Mouse (Mus musculus) layer of hippocampus, adult 9-10 months (tissue): Measurements from ENCODE around the gene 6030468B19Rik.
"Not testable (repeated sequence)": the region's sequence is repeated elsewhere in the genome, so short reads cannot be mapped to it uniquely, and the experiment has no call there.

ENCODE experiments used
- DNase-seq: peaks from one replicate; pipeline ENCODE4 v3.0.0; 2022; ENCODE audit warnings: low spot score

Gene 6030468B19Rik

DNA sequence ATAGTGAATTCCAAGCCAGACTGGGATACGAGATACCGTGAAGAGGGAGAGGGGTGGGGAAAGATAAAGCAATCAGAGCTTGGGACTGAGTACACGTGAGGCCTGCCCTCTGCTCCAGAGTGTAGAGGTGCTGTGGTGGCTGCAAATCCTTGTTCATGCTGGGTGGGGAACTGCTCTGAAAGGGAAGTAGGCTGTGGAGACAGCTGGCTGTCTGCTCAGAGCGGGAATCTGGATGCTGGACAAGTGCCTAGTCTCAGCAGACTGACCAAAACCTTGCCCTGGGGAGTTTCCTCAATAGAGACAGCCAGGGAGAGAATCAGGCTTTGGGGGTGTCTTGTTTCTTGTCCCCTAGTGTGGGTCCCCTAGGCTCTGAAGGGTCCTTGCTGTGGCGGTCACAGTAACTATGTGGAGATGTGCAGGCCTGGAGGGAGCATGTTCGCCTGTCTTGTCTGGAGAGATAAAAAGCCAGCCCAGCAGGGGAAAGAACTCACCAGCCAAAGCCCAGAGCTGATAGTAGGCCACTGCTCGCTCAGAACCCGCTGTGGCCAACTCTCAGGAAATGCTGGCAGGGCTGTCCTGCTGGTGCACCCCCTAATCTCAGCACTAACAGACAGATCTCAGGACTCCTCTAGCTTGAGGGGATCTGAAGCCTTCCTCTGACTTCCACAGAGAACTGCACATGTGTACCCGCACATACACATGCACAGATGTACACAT is 31.6 kb downstream of the 6030468B19Rik start:
- DNase-seq, result no peak

DNA sequence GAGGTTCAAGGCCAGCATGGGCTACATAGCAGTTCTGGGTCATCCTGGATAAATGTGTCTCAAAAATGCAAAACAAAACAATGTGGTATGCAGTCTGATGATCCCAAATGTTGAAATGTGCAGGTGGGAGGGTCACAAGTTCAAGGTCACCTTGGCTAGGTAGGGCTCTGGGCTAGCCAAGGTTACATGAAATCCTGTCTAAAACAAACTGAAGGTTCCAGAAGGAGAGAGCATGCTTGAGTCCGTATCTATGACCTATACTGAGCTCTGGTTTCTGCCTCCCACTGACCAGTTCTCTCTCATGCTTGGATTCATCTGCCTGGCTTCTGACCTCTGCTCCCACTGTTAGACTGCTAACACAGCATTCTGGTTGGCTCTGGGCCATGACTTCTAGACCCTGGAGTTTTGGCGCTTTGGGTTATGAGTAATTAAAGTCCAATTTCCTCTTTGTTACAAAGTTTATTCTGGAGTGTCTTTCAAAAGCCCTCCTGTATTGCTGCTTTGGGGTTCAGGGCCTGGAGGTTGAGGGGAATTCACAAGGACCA is 32.3 kb downstream of the 6030468B19Rik start:
- DNase-seq, result no peak

DNA sequence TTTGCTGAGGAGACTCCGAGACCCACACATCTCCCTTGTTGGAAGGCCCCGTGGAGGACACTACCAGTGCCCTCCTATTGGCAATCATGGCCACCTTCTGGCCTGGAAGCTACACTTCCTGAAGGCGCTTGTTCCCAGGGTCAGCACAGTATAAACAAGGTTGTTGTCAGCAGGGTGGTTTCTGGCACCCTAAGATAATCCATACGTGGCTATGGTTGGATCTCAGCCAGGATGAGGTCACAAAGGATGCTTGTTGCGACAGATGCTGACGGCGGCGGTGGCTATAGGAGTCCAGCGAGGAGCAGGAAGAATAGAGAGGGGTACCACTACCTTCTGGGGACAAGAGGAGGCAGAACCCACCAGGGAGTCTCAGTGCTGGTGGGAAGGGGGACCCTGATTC is 32.9 kb downstream of the 6030468B19Rik start:
- DNase-seq, result no peak

DNA sequence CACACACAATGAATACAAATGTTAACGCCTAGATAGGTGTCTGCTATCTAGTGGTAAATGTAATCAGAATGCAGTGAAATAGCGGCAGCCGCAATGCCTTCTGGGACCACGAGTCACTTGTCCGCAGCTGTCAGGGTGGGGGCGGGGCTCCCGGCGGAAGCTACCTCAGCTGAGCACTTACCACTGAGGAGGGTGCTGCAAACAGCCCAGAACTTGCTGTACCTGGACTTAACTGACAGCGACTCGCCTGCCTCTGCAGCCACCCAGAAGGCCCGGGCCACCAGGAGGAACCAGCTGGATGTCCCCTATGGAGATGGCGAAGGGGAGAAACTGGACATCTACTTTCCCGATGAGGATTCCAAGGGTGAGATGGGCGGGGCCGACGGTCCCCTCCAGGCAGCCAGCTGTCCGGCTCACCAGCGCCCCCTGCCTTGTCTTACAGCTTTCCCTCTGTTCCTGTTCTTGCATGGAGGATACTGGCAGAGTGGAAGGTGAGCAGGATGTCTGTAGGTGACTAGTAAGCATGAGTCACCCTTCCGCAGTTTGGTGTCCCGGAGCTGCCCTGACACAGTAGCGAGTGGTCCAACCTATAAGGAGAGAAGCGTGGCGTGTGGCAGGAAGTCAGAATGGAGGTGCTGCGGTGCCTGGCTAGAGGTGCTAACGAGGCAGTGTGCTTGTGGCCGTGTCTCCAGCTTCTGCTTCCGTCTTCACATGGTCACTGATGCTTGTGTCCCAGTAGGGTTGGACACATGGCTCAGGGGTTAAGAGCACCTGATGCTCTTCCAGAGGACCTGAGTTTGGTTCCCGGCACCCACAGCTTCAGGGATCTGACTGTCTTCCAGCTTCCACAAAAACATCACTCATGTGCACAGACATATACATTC is 34.9 kb downstream of the 6030468B19Rik start:
- no peak for DNase-seq

DNA sequence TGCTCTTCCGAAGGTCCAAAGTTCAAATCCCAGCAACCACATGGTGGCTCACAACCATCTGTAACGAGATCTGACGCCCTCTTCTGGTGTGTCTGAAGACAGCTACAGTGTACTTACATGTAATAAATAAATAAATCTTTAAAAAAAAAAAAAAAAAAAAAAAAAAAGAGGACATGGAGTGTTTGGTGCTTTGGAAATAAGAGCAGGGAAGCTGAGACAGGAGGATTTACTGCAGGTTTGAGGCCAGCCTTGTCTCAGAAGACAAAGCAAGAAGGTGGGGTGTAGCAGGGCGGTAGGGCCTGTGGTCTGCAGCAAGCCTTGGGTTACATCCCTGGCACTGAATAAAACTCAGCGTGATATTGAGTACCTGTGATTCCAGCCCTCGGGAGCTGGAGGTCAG is 36.0 kb downstream of the 6030468B19Rik start:
- not testable (repeated sequence) for DNase-seq

DNA sequence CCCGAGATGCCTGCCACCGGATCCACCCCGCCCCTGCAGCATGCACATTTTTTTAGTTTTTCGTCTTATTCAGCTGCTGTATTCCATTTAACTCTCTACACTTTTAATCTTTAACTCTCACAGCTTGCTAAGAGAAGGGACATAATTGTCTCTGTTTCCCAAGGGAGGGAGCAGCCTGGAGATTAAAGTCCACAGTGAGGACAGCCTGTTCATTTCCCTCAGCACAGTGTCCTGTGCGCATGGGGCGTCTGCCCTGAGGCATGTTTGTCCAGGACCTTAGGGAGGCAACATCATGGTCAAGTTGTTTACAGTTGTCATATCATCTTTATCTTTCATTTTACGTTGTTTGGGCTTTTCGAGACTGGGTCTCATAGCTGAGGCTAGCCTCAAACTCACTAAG is 36.6 kb downstream of the 6030468B19Rik start:
- no peak for DNase-seq

DNA sequence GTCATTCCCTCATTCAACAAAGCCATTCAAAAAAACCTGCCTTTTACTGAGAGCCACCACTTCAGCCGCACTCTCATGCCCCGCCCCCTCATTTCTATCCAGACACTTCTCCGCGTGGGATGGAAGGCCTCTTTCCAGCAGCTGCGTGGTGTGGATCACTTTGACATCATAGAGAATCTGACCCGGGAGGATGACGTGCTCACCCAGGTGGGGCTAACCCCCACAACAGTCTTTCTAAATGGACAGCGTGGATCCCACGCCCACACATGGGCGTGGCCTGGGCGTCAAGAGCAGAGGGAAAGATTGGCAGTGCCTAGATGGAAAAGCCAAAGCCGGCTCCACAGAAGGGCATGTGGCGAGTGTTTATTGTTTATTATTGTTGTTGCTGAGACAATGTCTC is 38.8 kb downstream of the 6030468B19Rik start:
- no peak for DNase-seq

DNA sequence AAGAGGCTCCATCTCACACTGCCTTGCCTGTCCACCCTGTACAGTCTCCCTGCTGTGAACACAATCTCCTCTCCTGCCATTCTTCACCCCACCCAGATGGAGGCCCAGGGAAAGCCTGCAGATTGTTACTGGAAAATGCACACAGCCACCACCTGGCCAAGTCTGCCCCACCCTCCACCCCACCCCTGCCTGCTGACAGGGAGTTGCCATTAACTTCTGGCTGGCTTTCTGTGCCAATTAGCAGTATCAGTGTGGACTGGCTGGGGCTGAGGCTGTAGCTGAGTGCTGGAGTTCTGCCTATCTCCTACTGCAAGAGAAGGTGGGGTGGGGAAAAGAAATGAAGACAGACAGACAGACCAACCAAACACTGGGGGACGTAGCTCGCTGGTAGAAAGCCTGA is 41.1 kb downstream of the 6030468B19Rik start:
- no peak for DNase-seq

DNA sequence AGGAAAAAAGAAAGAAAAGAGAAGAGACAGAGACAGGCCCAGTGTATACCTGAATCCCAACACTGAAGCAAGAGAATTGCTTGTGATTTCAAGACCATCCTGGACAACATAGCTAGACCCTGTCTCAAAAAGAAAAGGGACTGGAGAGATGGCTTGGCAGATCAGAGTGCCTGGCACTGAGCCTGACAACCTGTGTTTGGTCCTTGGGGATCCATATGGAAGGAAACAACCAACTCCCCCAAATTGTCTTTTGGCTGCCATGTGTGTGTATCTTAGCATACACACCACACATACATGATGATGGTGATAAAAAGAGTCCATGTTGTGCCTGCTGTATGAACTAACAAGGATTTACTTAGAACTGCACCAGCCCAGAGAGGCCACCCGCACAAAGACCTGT is 41.6 kb downstream of the 6030468B19Rik start:
- DNase-seq, result no peak

DNA sequence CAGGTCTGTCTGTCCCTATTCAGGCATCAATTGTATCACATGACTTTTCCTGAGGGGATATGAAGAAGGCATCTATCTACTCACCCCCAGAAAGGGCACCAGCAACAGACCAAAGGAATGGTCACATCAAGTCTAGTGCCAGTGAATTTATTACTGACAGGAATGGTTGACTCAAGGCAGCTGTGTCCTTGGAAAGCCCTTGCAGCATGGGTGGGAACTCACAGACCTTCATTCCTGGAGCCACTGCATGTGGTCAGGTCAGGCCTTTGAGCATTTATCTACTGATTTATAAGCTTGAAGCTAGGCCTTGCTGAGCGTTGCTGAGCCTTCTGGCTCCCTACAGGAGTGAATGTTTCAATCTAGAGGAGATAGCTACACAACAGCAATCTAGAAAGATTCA is 43.5 kb downstream of the 6030468B19Rik start:
- no peak for DNase-seq

DNA sequence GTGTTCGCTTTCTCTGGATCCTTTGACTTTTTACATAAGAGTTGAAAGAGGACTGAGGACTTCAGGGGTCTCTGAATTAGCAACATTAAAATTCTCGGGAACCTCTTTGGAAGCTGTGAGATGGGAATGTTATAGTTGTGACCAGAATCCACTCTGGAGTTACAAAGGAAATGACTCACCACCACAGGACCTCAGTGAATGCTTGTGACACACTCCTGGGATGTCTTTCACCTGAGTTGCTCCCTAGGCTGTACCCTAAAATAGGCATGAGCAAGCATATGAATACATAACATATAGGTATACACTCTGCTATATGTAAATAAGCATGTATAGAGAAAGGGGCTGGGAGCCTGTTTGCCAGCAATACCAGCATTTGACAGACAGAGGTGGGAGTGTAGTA is 46.0 kb downstream of the 6030468B19Rik start:
- DNase-seq, result no peak

DNA sequence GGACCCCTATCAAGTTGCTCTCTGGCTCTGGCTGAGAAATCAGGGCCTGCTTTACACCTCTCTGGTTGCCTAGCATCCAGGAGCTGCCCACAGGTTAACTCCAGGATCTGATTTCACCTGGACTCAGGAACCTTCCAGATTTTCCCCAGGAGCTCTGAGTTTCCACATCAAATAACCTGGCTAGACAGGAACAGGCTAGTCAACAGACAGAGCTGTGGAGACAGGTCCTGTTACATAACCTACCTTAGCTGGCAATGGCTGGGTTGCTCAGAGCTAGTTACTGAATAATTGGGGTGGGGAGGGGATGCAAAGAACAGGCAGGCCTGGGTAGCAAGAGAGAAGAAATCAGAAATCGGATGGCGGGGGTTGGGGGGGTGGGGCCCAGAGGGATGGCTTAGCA is 47.5 kb downstream of the 6030468B19Rik start:
- no peak for DNase-seq

DNA sequence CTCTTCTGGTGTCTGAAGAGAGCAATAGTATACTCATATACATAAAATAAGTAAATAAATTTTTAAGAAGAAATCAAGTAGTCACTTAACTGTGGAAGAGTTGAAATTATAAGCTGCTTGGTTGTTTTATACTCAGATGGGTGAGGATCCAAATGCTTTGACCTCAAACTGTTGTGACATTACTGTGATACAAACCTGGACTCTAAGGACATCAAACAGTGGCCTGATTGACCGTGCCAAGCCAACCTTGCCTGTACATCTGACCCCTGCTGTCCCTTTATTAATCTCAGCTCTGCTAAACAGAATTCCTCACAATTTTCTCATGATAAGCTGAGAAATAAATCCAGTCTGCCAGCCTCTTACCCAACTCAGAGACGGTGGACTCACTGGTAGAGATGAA is 48.2 kb downstream of the 6030468B19Rik start:
- DNase-seq, result no peak

DNA sequence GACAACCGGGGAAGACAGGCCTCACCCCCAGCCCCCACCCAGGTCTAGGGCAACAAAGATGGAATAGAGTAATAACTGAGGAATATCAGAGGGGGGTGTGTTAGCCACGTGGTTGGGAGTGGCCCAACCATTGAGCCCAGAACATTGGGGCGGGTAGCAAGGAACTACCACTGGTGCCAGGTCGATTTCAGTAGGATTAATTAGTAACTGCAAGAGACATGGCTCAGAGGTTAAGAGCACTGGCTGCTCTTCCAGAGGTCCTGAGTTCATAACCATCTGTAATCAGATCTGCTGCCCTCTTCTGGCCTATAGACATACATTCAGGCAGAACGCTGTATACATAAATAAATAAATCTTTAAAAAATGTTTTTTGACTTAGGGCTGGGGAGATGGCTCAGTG is 49.2 kb downstream of the 6030468B19Rik start:
- DNase-seq, result no peak

DNA sequence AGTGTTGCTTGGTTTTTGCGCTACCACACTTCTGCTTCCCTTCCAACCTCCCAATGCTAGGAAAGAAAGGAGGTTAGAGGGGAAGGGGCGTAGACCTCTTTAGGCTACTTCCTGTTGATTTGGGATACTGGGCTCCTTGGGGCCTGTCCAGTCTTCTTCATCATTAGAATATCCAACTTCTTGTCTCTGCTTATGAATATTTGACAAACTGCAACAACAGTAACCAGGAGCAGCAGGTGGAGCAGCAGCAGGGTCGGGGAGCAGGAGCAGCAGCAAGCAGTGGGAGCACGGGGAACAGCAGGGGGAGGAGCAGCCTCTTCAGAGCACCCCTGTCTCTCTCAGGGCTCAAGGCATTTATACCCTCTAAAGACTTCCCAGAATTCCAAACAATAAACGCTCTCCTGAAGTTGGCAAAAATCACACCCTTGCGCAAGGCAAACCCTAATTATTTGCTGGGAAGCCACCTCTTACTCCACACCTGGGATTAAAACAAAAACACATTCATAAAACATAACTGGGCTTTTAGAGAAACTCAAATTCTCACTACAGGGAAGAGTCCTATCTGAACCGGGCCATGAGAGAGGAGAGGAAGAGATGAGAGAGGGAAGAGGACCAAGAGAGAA is 50.2 kb downstream of the 6030468B19Rik start:
- DNase-seq, result no peak

DNA sequence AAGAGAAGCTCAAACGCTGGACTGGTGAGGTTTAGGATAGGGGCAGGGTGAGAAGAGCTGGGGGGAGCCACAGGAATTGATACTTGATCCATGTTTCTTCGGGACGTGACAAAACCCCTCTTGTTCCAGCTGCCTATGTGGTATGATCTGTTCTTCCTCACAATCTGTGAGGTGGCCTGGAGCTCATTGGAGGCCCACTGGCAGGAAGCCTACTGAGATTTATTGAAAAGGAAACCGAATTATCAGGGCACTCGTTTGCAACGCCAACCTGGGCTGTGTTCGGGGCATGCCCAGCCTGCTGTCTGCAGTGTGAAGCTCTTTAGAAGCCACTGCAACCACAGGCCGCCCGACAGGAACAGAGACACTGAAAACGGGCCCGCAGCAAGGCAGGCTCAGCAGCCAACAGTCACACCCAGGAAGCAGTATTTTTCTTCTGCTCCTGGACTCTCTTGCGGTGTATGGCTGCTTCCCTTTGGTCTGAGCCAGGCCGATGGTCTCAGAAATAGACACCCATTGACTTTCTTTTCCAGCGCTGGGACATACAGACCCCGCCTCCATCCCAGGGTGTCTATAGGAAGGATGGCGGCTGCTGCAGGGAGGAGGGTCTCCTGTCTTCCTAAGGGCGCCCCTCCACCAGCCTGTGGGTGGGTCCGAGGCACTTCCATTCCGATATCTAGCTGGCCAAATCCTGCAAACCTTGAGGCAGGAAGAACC is 51.0 kb downstream of the 6030468B19Rik start:
- DNase-seq, result no peak

DNA sequence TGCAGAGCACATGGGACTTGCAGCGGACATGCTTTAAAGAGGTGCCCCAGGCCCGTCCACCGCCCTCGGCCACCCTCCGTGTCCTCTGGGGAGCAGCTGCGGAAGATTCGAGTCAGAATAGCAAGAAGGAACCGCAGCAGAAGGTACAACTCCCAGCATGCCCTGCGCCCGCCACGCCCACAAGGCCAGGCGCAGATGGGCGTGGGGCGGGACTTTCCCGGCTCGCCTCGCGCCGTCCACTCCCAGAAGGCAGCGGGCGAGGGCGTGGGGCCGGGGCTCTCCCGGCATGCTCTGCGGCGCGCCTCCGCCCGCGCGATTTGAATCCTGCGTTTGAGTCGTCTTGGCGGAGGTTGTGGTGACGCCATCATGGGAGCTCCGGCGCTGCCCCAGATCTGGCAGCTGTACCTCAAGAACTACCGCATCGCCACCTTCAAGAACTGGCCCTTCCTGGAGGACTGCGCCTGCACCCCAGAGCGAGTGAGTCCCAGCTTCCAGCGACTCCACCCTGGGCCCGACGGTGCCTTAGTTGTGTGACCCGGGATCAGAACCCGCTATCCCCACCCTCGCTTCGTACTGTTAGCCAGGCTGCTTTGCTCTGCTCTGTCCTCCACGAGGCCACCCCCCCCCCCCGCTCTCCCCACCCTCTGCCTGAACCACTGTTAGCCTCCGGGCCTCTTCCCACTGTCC is 51.7 kb downstream of the 6030468B19Rik start, which contains the start of gene Birc5:
TSS of gene Birc5 (plus strand) at position 267 of the 687 bp plus-strand sequence.
- DNase-seq, result peak; percentile 87

DNA sequence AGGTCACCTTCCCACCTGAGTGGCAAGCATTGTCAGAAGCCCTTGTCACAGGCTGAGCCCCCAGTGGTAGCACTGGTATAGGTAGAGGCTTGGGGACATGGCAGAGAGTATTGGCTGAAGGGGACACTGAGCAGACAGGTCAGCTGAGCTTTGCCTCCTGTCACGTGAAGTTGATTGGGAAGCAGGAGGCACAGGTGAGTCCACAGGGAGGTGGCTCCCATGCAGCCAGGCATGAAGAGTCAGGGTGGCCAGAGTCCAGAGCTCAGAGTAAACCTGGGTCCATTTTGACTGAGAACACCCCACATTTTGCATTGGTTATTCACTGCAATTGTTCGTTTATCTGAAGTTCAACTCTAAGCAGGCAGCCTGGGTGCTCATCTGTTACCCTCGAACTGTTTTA is 55.4 kb downstream of the 6030468B19Rik start:
- no peak for DNase-seq

DNA sequence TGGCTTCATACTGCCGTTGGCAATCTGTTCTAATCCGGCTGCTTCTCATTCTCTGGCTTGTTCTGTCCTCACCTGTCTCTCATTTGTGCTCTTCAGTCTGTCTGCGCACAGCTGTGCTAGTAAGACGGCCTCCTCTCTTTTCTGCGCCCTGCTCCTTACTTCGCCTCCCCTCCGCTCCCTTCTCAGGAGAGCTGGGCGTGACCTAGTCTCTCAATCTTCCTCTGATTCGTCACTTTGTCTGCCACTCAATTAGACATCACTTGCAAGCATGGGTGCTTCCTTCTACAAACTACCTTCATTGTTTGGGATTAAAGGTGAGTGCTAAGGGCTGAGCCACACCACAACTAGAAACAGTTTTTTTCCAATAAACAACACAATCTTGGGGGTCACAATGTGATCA is 56.8 kb downstream of the 6030468B19Rik start:
- DNase-seq, result no peak

DNA sequence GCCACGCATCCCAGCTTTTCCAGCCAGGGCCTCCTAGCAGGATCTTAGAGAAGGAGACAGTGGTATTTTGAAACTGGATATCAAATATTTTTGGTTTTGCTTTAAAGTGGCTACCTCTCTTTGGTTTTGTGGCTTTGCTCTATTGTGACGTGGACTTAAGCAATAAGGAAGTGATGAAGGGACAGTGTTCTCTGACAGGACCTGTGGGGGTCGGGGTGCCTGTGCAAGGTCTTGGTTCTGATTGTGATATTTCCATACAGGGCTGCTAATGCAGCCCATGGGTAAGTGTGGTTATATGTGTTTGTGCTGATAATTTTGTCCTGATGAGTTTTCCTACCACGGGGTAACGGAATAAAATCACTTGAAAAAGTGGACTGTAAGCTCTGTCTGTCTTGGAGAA is 57.9 kb downstream of the 6030468B19Rik start:
- DNase-seq, result no peak

DNA sequence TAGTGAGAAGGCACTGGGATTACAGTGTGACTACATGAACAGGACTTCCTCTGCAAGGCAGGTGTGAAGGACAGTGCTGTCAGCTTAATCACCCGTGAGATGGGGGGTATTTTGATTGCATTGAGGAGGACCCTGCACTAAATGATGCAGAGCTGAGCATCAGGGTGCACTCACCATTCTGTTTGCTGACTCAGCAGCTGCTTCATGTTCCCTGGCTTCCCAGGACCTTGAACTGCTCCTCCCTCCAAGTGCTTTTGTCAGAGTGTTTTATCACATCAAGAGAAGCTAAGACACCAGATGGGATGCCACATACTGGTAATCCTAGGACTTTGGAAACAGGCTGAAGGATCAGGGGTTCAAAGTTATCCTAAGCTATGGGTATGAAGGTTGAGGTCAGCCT is 58.5 kb downstream of the 6030468B19Rik start:
- no peak for DNase-seq
